Mouse (Mus musculus): ENCODE data around the gene Urgcp.

DNA sequence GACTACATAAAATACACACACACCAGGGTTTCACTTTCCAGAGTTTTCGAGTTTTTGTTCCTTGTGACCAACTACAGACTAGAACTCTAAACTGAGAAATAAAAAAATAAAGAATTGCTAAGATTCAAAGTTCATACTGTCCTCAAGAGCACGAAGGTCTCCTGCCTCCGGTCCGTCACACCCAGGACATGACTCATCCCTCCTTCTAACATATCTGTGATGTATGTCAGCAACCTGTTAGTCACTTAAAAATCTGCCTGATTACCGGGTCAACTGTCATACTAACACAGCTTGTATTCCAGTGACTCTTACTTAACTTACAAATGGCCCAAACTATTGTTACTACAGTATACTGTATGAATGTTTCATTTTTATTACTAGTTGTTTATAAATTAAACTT, 25.0 kb downstream of the Urgcp start:
- TF ChIP-seq EP300 (IDR thresholded peaks at IDR 0.05; ENCODE audit: low read depth), result no peak
- no peak for TF ChIP-seq CTCF (IDR thresholded peaks at IDR 0.05; ENCODE audit: low read depth)
